Comparison of ENCODE assay signal across 9 mouse cellular contexts in the genomic region with DNA sequence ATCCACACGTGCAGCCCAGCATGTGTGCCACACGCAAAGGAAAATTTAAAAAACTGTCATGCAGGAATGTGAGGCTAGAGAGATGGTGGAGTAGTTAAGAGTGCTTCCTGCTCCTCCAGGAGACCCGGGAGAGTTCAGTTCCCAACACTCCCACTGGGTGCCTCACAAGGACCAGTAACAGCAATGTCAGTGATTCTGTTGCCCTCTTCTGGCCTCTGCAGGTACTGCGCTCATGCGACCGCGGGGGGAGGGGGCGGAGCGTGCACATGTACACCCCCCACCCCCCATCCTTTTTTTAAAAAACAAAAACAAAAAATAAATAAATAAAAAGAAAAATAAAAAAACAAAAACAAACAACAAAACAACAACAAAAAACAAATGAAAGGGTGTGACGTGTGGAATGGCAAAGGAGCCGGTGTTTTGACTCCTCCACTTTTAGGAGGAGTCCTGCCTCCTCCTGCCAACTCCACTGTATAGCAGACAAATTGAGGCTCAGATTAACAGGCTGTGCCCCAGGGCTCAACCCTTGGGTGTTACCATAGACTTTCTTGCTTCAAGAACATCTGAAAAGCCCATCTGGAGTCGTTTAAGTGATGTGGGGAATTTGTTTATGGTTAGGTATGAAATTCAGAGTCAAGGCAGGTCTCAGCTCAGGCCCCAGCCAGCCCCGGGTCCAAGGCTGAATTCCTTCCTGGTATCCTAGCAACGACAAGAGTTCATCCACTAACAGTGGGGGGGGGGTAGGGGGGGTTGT. TPM values are rescaled to one million over a fixed set of nuclear protein-coding genes. Genes with fewer than 3 reads are reported as not detected.
DNase-seq lines count a peak whose midpoint lies in the region.
"Had no signal": no experiment of that assay in that cellular context is flagged by ENCODE, and none has a peak within 500 bp of the region (broad histone marks: within the 10 kb centered on the region; RNA-seq: fewer than 3 reads in every experiment).

No protein-coding gene starts in this region.

- no peak overlapping the region for H3K4me3 ChIP-seq in heart, embryonic 10.5 days
- H3K4me3 ChIP-seq in embryonic facial prominence, embryonic 10.5 days, result peak overlapping the region; percentile 20; the same call in 1 of the 2 replicates
- H3K4me3 ChIP-seq: stomach, embryonic 15.5 days had no signal

- no peak overlapping the region for H3K27ac ChIP-seq in heart, embryonic 10.5 days
- H3K27ac ChIP-seq in embryonic facial prominence, embryonic 10.5 days (replicated peaks), result peak overlapping the region; percentile 77
- H3K27ac ChIP-seq: stomach, embryonic 15.5 days had no signal

- H3K4me1 ChIP-seq in heart, embryonic 10.5 days, result peaks cover 13% of the 10 kb centered on the region; the same call in 1 of the 2 replicates
- H3K4me1 ChIP-seq in embryonic facial prominence, embryonic 10.5 days, result peaks cover 58% of the 10 kb centered on the region

- no peaks in the 10 kb centered on the region for H3K9me3 ChIP-seq in heart, embryonic 10.5 days
- H3K9me3 ChIP-seq in embryonic facial prominence, embryonic 10.5 days, result no peaks in the 10 kb centered on the region
- H3K9me3 ChIP-seq: stomach, embryonic 15.5 days had no signal

- 12% methylated on average over 14 of the region's 14 CpGs for WGBS in heart, embryonic 10.5 days
- WGBS in embryonic facial prominence, embryonic 10.5 days, result 4% methylated on average over 14 of the region's 14 CpGs

- H3K36me3 ChIP-seq in heart, embryonic 10.5 days, result no peaks in the 10 kb centered on the region
- H3K36me3 ChIP-seq in embryonic facial prominence, embryonic 10.5 days (replicated peaks), result no peaks in the 10 kb centered on the region
- H3K36me3 ChIP-seq: stomach, embryonic 15.5 days had no signal

- intact Hi-C loops in heart, postnatal 25 days (cut with DNase I), result no loop called here

- H3K27me3 ChIP-seq in heart, embryonic 10.5 days (ENCODE audit: insufficient read depth, poor library complexity, severe bottlenecking), result peaks cover 11% of the 10 kb centered on the region
- 0 out of 2 replicates have a peak, but pooled peaks cover 3% of the 10 kb centered on the region for H3K27me3 ChIP-seq in embryonic facial prominence, embryonic 10.5 days (replicated peaks; ENCODE audit: low read depth, poor library complexity, severe bottlenecking)
- H3K27me3 ChIP-seq: stomach, embryonic 15.5 days had no signal

- peak; percentile 96 for DNase-seq in heart, adult 11 months
- DNase-seq in heart, embryonic 10.5 days (ENCODE audit: low spot score), result no peak
- DNase-seq in adrenal gland, adult 2 months, result peak; percentile 74
- peak; percentile 88 for DNase-seq in embryonic facial prominence, embryonic 10.5 days (ENCODE audit: low spot score)
- DNase-seq in heart, postnatal 25 days (ENCODE audit: low spot score), result peak; percentile 35
- peak; percentile 45 to 55 for DNase-seq in left cerebral cortex, adult 8-10 months (ENCODE audit: low spot score in 2 of 2)
- DNase-seq in monocyte, adult 2 months (ENCODE audit: low read depth in 1 of 2, low spot score in 2 of 2), result peak; percentile 19 to 46
- DNase-seq in telencephalon, adult 2 months (ENCODE audit: low read depth, low spot score), result peak; percentile 22

RNA-seq across cellular contexts. Expression of gene Clpsl2, which starts 4.0 kb away (rescaled TPM):
- polyA plus RNA-seq in heart, embryonic 10.5 days (2016; fragmentation: Nextera tagmentation; extraction: Ambion mirVana), result not detected in 2 replicates
- not detected for total RNA-seq in adrenal gland, adult 2 months (2021)
- not detected in 2 replicates for polyA plus RNA-seq in adrenal gland, adult 2 months (2012; rRNA removed)
- not detected in 2 replicates for polyA plus RNA-seq in embryonic facial prominence, embryonic 10.5 days (2016; fragmentation: Nextera tagmentation; extraction: Ambion mirVana)
- total RNA-seq in heart, postnatal 25 days (2021), result not detected
- total RNA-seq in left cerebral cortex, adult 8-10 months (2022), result not detected
- polyA plus RNA-seq: stomach, embryonic 15.5 days had no signal

RNA-seq across cellular contexts. Expression of gene Clps, which starts 7.3 kb away (rescaled TPM):
- 0.46 TPM in 1 of 2 replicates, not detected in the other for polyA plus RNA-seq in heart, embryonic 10.5 days (2016; fragmentation: Nextera tagmentation; extraction: Ambion mirVana)
- total RNA-seq in adrenal gland, adult 2 months (2021), result not detected
- 1.4 and 45.4 TPM in 2 replicates for polyA plus RNA-seq in adrenal gland, adult 2 months (2012; rRNA removed)
- polyA plus RNA-seq in embryonic facial prominence, embryonic 10.5 days (2016; fragmentation: Nextera tagmentation; extraction: Ambion mirVana), result not detected in 2 replicates
- not detected for total RNA-seq in heart, postnatal 25 days (2021)
- not detected for total RNA-seq in left cerebral cortex, adult 8-10 months (2022)

RNA-seq across cellular contexts. Expression of gene Lhfpl5, which starts 22.2 kb away (rescaled TPM):
- polyA plus RNA-seq in heart, embryonic 10.5 days (2016; fragmentation: Nextera tagmentation; extraction: Ambion mirVana), result 0.25 and 0.41 TPM in 2 replicates
- total RNA-seq in adrenal gland, adult 2 months (2021), result 1 to 10 TPM; 1.7 to 2.3 TPM
- 6.6 and 9.0 TPM in 2 replicates for polyA plus RNA-seq in adrenal gland, adult 2 months (2012; rRNA removed)
- 1.1 TPM in 2 replicates for polyA plus RNA-seq in embryonic facial prominence, embryonic 10.5 days (2016; fragmentation: Nextera tagmentation; extraction: Ambion mirVana)
- not detected for total RNA-seq in heart, postnatal 25 days (2021)
- total RNA-seq in left cerebral cortex, adult 8-10 months (2022), result 1 to 10 TPM; 4.0 to 6.1 (median 5.3) TPM

RNA-seq across cellular contexts. Expression of gene Armc12, which starts 22.6 kb away (rescaled TPM):
- polyA plus RNA-seq in heart, embryonic 10.5 days (2016; fragmentation: Nextera tagmentation; extraction: Ambion mirVana), result 0.10 TPM in 1 of 2 replicates, not detected in the other
- not detected for total RNA-seq in adrenal gland, adult 2 months (2021)
- not detected in 2 replicates for polyA plus RNA-seq in adrenal gland, adult 2 months (2012; rRNA removed)
- polyA plus RNA-seq in embryonic facial prominence, embryonic 10.5 days (2016; fragmentation: Nextera tagmentation; extraction: Ambion mirVana), result not detected in 2 replicates
- not detected for total RNA-seq in heart, postnatal 25 days (2021)
- total RNA-seq in left cerebral cortex, adult 8-10 months (2022), result not detected
- polyA plus RNA-seq: stomach, embryonic 15.5 days had no signal

RNA-seq across cellular contexts. Expression of gene Fkbp5, which starts 35.9 kb away (rescaled TPM):
- polyA plus RNA-seq in heart, embryonic 10.5 days (2016; fragmentation: Nextera tagmentation; extraction: Ambion mirVana), result 16.0 and 21.9 TPM in 2 replicates
- 10 to 100 TPM; 68.0 to 69.5 TPM for total RNA-seq in adrenal gland, adult 2 months (2021)
- 24.4 and 27.1 TPM in 2 replicates for polyA plus RNA-seq in adrenal gland, adult 2 months (2012; rRNA removed)
- polyA plus RNA-seq in embryonic facial prominence, embryonic 10.5 days (2016; fragmentation: Nextera tagmentation; extraction: Ambion mirVana), result 32.0 and 32.8 TPM in 2 replicates
- total RNA-seq in heart, postnatal 25 days (2021), result 10 to 100 TPM; 33.0 to 41.0 TPM
- 10 to 100 TPM; 34.6 to 56.0 (median 46.5) TPM for total RNA-seq in left cerebral cortex, adult 8-10 months (2022)
